Mouse (Mus musculus) kidney, embryonic 16.5 days (tissue): ENCODE measurements at regions not wholly inside any gene's neighbourhood (a gene's known extent, or its start where the extent isn't known, plus 50 kb on each side); places are given as distances from the start of the nearest gene placed in this dataset.
"Not testable (repeated sequence)": the region's sequence is repeated elsewhere in the genome, so short reads cannot be mapped to it uniquely, and the experiment has no call there.

Experiments used
- ATAC-seq: fragments of 200-750 bp; cut with Nextera tagmentation; 2 replicates; pipeline ENCODE4 v1.8.0; 2017; ENCODE audit warnings: moderate TSS enrichment; ENCODE audit not compliant: low FRiP score, low TSS enrichment
- H3K27ac ChIP-seq: fragments of 300-500 bp; sonication (generic); 2 replicates; pipeline ENCODE4 v1.5.1; 2014; ENCODE audit warnings: low read length
- H3K27me3 ChIP-seq: fragments of 300-500 bp; sonication (generic); 2 replicates; pipeline ENCODE4 v1.6.1; 2014; ENCODE audit warnings: low read length, control low read depth, mixed read lengths; ENCODE audit not compliant: insufficient read depth
- H3K36me3 ChIP-seq: fragments of 300-500 bp; sonication (generic); 2 replicates; pipeline ENCODE4 v1.6.1; 2014; ENCODE audit warnings: low read length, control low read depth, mixed read lengths; ENCODE audit not compliant: insufficient read depth
- H3K4me1 ChIP-seq: fragments of 300-500 bp; sonication (generic); 2 replicates; pipeline ENCODE4 v1.6.1; 2014; ENCODE audit warnings: low read length, control low read depth, mixed read lengths; ENCODE audit not compliant: insufficient read depth
- H3K4me2 ChIP-seq: fragments of 300-500 bp; sonication (generic); replicated peaks from 2 replicates; pipeline ENCODE4 v1.6.1; 2014; ENCODE audit warnings: low read depth, low read length
- H3K4me3 ChIP-seq: fragments of 300-500 bp; sonication (generic); 2 replicates; pipeline ENCODE4 v1.5.1; 2014; ENCODE audit warnings: mild to moderate bottlenecking, low read length
- H3K9ac ChIP-seq: fragments of 300-500 bp; sonication (generic); replicated peaks from 2 replicates; pipeline ENCODE4 v1.6.1; 2014; ENCODE audit warnings: low read length
- H3K9me3 ChIP-seq: fragments of 300-500 bp; sonication (generic); 2 replicates; pipeline ENCODE4 v1.6.1; 2016; ENCODE audit warnings: low read length, control low read depth
- WGBS: fragments of 180-500 bp; shearing (Covaris S2); extraction: QIAGEN DNeasy Blood & Tissue Kit; methylation state at CpG from one replicate; pipeline ENCODE4 v1.1.7; 2014; 5-methylcytosine and 5-hydroxymethylcytosine counted together

DNA sequence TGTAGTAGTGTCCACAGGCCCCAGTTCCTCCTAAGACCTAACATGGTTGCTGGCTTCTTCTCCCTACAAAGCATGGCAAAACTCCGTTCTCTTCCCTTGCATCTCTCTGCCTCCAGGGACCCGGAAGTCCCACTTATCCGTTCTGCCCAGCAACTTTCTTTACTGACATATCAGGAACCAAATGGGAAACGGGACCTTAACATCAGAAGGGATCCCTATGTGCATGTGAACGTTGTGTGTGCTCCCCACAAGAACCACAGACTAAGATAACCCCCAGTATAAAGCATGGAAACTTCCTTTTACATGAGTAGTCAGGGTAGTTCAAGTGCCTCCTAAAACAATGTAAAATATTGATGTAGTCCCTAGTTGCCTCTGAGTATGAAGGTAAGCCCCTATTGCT lies 61.6 kb downstream of the Zxdb start:
- WGBS: 73% methylated on average over 5 of the region's 5 CpGs
- no peak overlapping the region for H3K9ac ChIP-seq
- H3K4me1 ChIP-seq: no peaks in the 10 kb centered on the region
- no peak overlapping the region for H3K27ac ChIP-seq
- H3K4me2 ChIP-seq: no peak overlapping the region
- H3K36me3 ChIP-seq: peaks cover 2% of the 10 kb centered on the region; the same call in 1 of the 2 replicates
- H3K4me3 ChIP-seq: no peak overlapping the region
- H3K9me3 ChIP-seq: 0 out of 2 replicates have a peak, but pooled peaks cover 5% of the 10 kb centered on the region
- H3K27me3 ChIP-seq: no peaks in the 10 kb centered on the region; the same call in 1 of the 2 replicates
- ATAC-seq: no peak

DNA sequence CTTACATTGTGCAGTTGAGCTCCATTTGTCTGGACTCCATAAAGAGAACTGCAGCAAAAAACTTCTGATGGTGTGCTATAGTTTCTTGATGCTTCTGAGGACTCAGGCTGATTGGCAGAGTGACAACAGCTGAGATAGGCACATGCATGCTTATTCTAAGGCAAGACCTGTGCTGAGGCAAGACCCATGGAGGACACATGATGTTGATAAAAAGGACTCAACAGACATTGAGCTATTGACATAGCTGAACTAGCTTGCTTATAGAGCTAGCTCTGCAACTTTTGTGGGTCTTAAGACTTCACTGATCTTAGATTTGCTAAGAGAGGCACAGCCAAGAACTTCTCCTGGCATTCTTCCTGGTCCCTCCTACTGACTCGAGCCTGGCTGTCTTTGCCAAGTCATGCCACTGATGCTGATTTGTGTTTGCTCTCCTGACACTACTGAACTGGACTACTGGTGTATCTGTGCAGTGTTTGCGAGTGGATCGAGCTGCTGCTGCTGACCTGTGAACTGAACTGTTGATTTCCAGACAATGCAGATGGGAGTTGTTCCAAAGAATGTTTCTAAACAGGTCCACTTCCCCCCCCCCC lies 64.1 kb downstream of the Zxdb start:
- Histone ChIP-seq H3K36me3 (peaks cover 2% of the 10 kb centered on the region; the same call in 1 of the 2 replicates), H3K4me2 (no peak overlapping the region), H3K9ac (no peak overlapping the region), H3K4me1 (no peaks in the 10 kb centered on the region), H3K27me3 (no peaks in the 10 kb centered on the region), H3K4me3 (no peak overlapping the region), H3K27ac (no peak overlapping the region), H3K9me3 (0 out of 2 replicates have a peak, but pooled peaks cover 5% of the 10 kb centered on the region)
- WGBS: 81% methylated on average over 3 of the region's 3 CpGs
- no peak for ATAC-seq

DNA sequence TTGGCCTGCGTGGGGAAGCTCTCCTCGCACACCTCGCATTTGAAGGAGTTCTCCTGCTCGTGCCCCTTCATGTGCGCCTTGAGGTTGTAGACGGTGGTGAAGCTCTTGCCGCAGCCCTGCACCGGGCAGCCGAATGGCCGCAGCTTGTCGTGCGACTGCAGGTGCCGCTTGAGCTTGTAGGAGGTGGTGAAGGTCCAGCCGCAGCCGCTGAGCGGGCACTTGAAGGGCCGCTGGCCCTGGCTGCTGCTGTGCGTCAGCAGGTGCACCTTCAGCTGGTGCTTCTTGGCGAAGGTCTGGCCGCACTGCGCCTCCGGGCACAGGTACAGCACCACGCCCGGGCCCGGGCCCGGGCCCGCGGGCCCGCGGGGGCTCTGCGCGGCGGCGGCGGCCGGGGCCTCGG lies 72.5 kb downstream of the Zxdb start:
- not testable (repeated sequence) for H3K4me1 ChIP-seq, H3K36me3 ChIP-seq, H3K4me3 ChIP-seq, H3K9ac ChIP-seq, H3K4me2 ChIP-seq, H3K27ac ChIP-seq, H3K9me3 ChIP-seq, H3K27me3 ChIP-seq
- peak; percentile 26; the same call in 1 of the 2 replicates for ATAC-seq
- no CpG with 5 or more reads among the region's 37 CpGs for WGBS

GRCm38 (mm10) chrX:94797348-94798182 lies 73.2 kb downstream of the Zxdb start:
- H3K27me3 ChIP-seq, H3K9ac ChIP-seq, H3K4me2 ChIP-seq, H3K4me1 ChIP-seq, H3K36me3 ChIP-seq, H3K4me3 ChIP-seq, H3K9me3 ChIP-seq, H3K27ac ChIP-seq: not testable (repeated sequence)
- peak; percentile 81 for ATAC-seq
- WGBS: no CpG with 5 or more reads among the region's 131 CpGs

GRCm38 (mm10) chrX:94798183-94798619 lies 73.8 kb downstream of the Zxdb start:
- H3K27me3 ChIP-seq, H3K9ac ChIP-seq, H3K36me3 ChIP-seq, H3K4me1 ChIP-seq, H3K4me3 ChIP-seq, H3K9me3 ChIP-seq, H3K27ac ChIP-seq, H3K4me2 ChIP-seq: not testable (repeated sequence)
- ATAC-seq: peak; percentile 73
- WGBS: no CpG with 5 or more reads among the region's 22 CpGs

- ATAC-seq, H3K36me3 ChIP-seq, H3K4me1 ChIP-seq, H3K4me3 ChIP-seq, H3K4me2 ChIP-seq, H3K27ac ChIP-seq, H3K9me3 ChIP-seq, H3K27me3 ChIP-seq, H3K9ac ChIP-seq: not testable (repeated sequence)
- no CpG with 5 or more reads among the region's 3 CpGs for WGBS
Measured at GRCm38 (mm10) chrX:94812760-94813159, 88.4 kb downstream of the Zxdb start.

DNA sequence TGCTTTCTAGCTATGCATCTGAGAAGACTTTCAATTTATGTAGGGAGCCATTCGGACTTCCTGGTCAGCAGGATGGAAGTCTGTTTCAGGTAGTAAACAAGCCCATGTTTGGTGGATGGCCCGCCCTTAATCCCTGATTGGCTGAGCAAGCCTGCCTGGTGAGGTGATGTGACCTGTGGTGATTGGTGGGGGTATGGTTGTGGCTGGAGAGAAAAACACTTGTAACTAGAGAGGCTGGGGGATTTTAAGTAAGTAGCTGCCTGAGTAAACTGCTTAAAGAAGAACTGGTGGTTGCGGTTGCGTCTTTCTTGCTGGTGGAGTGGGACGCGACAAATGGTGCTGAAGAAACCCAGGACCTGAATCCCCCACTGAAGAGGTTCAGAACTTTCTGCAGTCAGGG lies 103.2 kb downstream of the Zxdb start:
- H3K4me3 ChIP-seq, H3K27ac ChIP-seq, ATAC-seq, H3K9ac ChIP-seq, H3K4me2 ChIP-seq, H3K27me3 ChIP-seq, H3K9me3 ChIP-seq, H3K4me1 ChIP-seq, H3K36me3 ChIP-seq: not testable (repeated sequence)
- 98% methylated on average over 5 of the region's 6 CpGs for WGBS

DNA sequence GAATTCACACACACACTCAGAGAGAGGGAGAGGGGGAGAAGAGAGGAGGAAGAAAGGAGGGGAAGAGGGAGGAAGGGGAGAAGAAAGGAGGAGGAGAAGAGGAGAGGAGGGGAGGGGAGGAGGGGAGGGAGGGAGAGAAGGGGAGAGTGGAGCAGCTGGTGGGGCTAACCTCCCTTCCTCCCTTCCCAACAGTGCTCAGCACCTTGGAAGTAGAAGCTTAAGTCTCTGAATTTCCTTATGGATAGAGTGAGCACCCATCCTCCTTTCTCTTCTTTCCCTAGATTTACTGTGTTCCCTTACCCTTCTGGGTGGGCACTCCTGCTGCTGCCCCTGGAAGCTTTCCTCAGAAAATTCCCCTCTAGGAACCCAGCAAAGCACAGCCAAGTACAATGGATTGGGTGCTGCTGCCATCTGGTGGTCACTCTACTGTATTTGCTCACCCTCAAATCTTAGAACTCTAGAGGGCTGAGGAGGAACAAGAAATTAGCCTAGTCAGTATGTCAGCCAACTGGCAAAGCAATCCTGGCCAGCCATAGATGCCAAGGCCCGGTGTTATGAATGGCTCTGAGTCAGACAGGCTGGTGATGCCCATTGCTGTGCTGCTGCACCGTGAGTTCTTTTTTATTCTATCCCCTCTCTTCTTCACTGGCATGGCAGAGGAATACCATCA lies 119.9 kb downstream of the Zxdb start:
- WGBS: 45% methylated on average over 2 of the region's 2 CpGs
- not testable (repeated sequence) for H3K4me2 ChIP-seq, H3K9ac ChIP-seq, H3K4me1 ChIP-seq, H3K36me3 ChIP-seq, H3K27me3 ChIP-seq, H3K4me3 ChIP-seq, H3K27ac ChIP-seq, H3K9me3 ChIP-seq
- peak; percentile 67; the same call in 1 of the 2 replicates for ATAC-seq

GRCm38 (mm10) chrX:94849549-94849948 lies 125.2 kb downstream of the Zxdb start:
- H3K9ac ChIP-seq, H3K4me1 ChIP-seq, H3K4me2 ChIP-seq, H3K27me3 ChIP-seq, H3K36me3 ChIP-seq, ATAC-seq, H3K27ac ChIP-seq, H3K9me3 ChIP-seq, H3K4me3 ChIP-seq: not testable (repeated sequence)
- 100% methylated on average over 1 of the region's 3 CpGs for WGBS

DNA sequence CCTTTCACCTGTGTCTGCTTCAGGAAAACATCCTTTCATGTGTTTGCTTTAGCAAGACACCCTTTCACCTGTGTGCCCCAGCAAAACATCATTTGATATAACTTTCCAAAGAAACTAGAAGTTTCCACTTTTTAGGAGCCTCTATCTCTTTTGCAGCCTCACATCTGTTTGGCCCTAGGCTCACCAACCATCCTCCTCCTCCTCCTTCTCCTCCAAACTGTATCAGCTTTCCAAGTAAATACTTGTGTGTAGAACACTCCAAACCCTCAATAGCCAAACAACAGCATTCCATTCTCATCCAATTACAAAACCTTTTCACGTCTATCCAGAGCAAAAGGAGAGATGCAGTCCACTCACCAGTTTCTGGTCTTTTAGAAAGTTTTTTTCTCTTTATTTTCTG lies 133.1 kb downstream of the Zxdb start:
- Histone ChIP-seq H3K9me3 (no peaks in the 10 kb centered on the region), H3K27ac (no peak overlapping the region), H3K4me3 (no peak overlapping the region), H3K4me2 (no peak overlapping the region), H3K36me3 (no peaks in the 10 kb centered on the region), H3K9ac (no peak overlapping the region), H3K27me3 (no peaks in the 10 kb centered on the region; the same call in 1 of the 2 replicates), H3K4me1 (no peaks in the 10 kb centered on the region)
- no peak for ATAC-seq
- 58% methylated on average over 1 of the region's 1 CpGs for WGBS
